Mouse (Mus musculus): Measurements from ENCODE around the gene Myl4.

Gene Myl4

GRCm38 (mm10) chr11:104604192-104604591 is 53.7 kb downstream of the Myl4 start:
- no peak for DNase-seq (ENCODE audit: low read depth, low spot score)

- DNase-seq (ENCODE audit: low read depth, low spot score) = peak; percentile 83
Measured at GRCm38 (mm10) chr11:104607491-104608245, 57.2 kb downstream of the Myl4 start, which contains the start of gene Itgb3. TSS of gene Itgb3 (plus strand) at chr11:104608000.

- no peak for DNase-seq (ENCODE audit: low read depth, low spot score)
Measured at GRCm38 (mm10) chr11:104608249-104608920, 57.9 kb downstream of the Myl4 start.

- DNase-seq (ENCODE audit: low read depth, low spot score) = no peak
Measured at GRCm38 (mm10) chr11:104609033-104609684, 58.7 kb downstream of the Myl4 start.

GRCm38 (mm10) chr11:104609733-104610132 is 59.3 kb downstream of the Myl4 start:
- DNase-seq (ENCODE audit: low read depth, low spot score) = no peak

- DNase-seq (ENCODE audit: low read depth, low spot score) = no peak
Measured at GRCm38 (mm10) chr11:104611579-104612151, 61.2 kb downstream of the Myl4 start.

- no peak for DNase-seq (ENCODE audit: low read depth, low spot score)
Measured at GRCm38 (mm10) chr11:104613551-104613950, 63.1 kb downstream of the Myl4 start.

- no peak for DNase-seq (ENCODE audit: low read depth, low spot score)
Measured at GRCm38 (mm10) chr11:104614130-104614529, 63.7 kb downstream of the Myl4 start.

- no peak for DNase-seq (ENCODE audit: low read depth, low spot score)
Measured at GRCm38 (mm10) chr11:104616182-104616581, 65.7 kb downstream of the Myl4 start.

- no peak for DNase-seq (ENCODE audit: low read depth, low spot score)
Measured at GRCm38 (mm10) chr11:104618638-104619076, 68.2 kb downstream of the Myl4 start.

GRCm38 (mm10) chr11:104619084-104620022 is 68.9 kb downstream of the Myl4 start:
- peak; percentile 55 for DNase-seq (ENCODE audit: low read depth, low spot score)

GRCm38 (mm10) chr11:104622040-104622962 is 71.8 kb downstream of the Myl4 start:
- no peak for DNase-seq (ENCODE audit: low read depth, low spot score)

- peak; percentile 38 for DNase-seq (ENCODE audit: low read depth, low spot score)
Measured at GRCm38 (mm10) chr11:104624791-104625391, 74.4 kb downstream of the Myl4 start.

GRCm38 (mm10) chr11:104625453-104626402 is 75.3 kb downstream of the Myl4 start:
- peak; percentile 89 for DNase-seq (ENCODE audit: low read depth, low spot score)

GRCm38 (mm10) chr11:104626635-104627034 is 76.2 kb downstream of the Myl4 start:
- DNase-seq (ENCODE audit: low read depth, low spot score) = no peak

- no peak for DNase-seq (ENCODE audit: low read depth, low spot score)
Measured at GRCm38 (mm10) chr11:104627616-104628301, 77.3 kb downstream of the Myl4 start.

- DNase-seq (ENCODE audit: low read depth, low spot score) = no peak
Measured at GRCm38 (mm10) chr11:104628566-104628965, 78.1 kb downstream of the Myl4 start.
